Mouse (Mus musculus): ENCODE results near the gene Shroom3. TPM values are rescaled to one million over a fixed set of nuclear protein-coding genes. Genes with fewer than 3 reads are reported as not detected.

Shroom3 gene
- polyA plus RNA-seq, 1 experiment from 2014 or later = 8.0 TPM

DNA sequence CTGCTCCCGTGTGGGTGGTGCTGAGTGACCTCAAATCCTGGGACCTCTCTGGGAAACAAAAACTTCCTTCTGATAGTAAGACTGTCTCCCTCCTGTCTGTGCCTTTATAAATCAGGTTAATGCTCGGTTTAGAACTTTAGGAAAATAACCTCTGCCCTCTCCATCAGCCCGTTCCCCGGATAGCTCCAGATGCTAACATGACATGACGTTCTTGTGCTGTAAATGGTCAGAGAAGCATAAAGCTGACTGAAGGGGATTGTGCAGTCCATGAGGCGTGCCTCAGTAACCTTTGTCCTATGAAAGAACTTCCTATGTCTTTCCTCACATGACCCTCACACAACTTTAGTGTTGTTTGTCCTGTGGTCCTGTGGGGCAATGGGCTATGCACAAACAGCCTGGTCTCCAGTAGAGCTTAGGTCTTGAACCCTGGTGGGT lies 84.6 kb downstream of the Shroom3 start:
- H3K4me3 ChIP-seq (ENCODE audit: low read depth, low read length) = no peak overlapping the region
- H3K4me2 ChIP-seq (replicated peaks; ENCODE audit: low read depth) = no peak overlapping the region
- no peak for TF ChIP-seq CTCF (IDR thresholded peaks at IDR 0.05; ENCODE audit: low read depth)
- H3K4me1 ChIP-seq (replicated peaks; ENCODE audit: control insufficient read depth, insufficient read depth, low read length) = peaks cover 8% of the 10 kb centered on the region
- no peaks in the 10 kb centered on the region for H3K36me3 ChIP-seq (ENCODE audit: control insufficient read depth, insufficient read depth)
- no peaks in the 10 kb centered on the region for H3K9me3 ChIP-seq (ENCODE audit: control insufficient read depth)
- no peaks in the 10 kb centered on the region for H3K27me3 ChIP-seq (replicated peaks; ENCODE audit: control insufficient read depth, insufficient read depth, low read length)
- H3K27ac ChIP-seq (ENCODE audit: low read depth, low read length) = peak overlapping the region; percentile 73
- H3K9ac ChIP-seq (ENCODE audit: low read depth, low read length) = no peak overlapping the region
- 15% methylated on average over 6 of the region's 6 CpGs for WGBS
- ATAC-seq = peak; percentile 79

DNA sequence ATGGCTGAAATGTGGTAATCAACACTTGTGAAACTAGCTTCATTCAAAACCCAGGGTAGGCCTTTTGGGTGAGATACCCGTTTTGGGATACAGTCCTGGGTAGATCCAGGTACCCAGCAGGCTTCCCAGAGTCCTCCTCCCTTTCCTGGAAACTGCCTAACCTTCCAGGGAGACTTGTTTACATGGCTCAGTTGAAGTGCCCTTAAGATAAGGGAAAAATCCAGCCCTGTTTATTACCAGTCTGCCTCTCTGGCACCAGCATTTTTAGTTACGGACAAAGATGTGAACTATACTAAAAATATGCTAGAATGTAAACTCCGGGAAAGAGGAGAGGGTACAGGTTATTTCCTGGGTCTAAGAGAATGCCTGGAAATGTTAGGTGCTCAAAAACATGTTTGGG lies 90.6 kb downstream of the Shroom3 start:
- H3K4me1 ChIP-seq (replicated peaks; ENCODE audit: control insufficient read depth, insufficient read depth, low read length) = peaks cover 2% of the 10 kb centered on the region; the same call in 1 of the 2 replicates
- H3K27ac ChIP-seq (ENCODE audit: low read depth, low read length) = peak overlapping the region; percentile 57; the same call in 1 of the 2 replicates
- no peaks in the 10 kb centered on the region for H3K36me3 ChIP-seq (ENCODE audit: control insufficient read depth, insufficient read depth)
- no peak; the same call in 1 of the 2 replicates for ATAC-seq
- 17% methylated on average over 3 of the region's 3 CpGs for WGBS
- no peaks in the 10 kb centered on the region for H3K9me3 ChIP-seq (ENCODE audit: control insufficient read depth)
- H3K4me3 ChIP-seq (ENCODE audit: low read depth, low read length) = no peak overlapping the region
- TF ChIP-seq CTCF (IDR thresholded peaks at IDR 0.05; ENCODE audit: low read depth) = no peak
- no peaks in the 10 kb centered on the region for H3K27me3 ChIP-seq (replicated peaks; ENCODE audit: control insufficient read depth, insufficient read depth, low read length)
- no peak overlapping the region for H3K4me2 ChIP-seq (replicated peaks; ENCODE audit: low read depth)
- no peak overlapping the region for H3K9ac ChIP-seq (ENCODE audit: low read depth, low read length)

DNA sequence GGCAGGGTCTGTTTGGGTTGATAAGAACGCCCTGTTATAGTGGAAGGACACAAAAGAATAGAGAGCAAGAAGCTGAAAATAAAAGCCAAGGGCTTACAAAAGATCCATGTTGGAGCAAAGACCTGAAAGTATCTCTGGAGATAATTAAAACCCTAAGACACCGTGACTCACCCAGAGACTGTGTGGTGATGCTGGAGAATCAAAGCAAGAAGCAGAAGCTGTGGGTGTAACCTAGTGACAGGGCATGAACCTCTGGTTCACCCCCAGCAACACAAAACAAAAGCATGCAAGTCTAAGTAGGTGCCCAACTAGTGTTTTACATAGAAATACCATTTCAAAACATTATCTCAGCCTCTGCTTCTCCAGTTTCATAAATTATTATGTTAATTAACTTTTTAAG lies 91.2 kb downstream of the Shroom3 start:
- Histone ChIP-seq H3K27me3 (replicated peaks; ENCODE audit: control insufficient read depth, insufficient read depth, low read length) (no peaks in the 10 kb centered on the region), H3K36me3 (ENCODE audit: control insufficient read depth, insufficient read depth) (no peaks in the 10 kb centered on the region), H3K27ac (ENCODE audit: low read depth, low read length) (peak overlapping the region; percentile 57), H3K4me1 (replicated peaks; ENCODE audit: control insufficient read depth, insufficient read depth, low read length) (peaks cover 2% of the 10 kb centered on the region; the same call in 1 of the 2 replicates), H3K4me3 (ENCODE audit: low read depth, low read length) (no peak overlapping the region), H3K4me2 (replicated peaks; ENCODE audit: low read depth) (no peak overlapping the region), H3K9ac (ENCODE audit: low read depth, low read length) (no peak overlapping the region), H3K9me3 (ENCODE audit: control insufficient read depth) (no peaks in the 10 kb centered on the region)
- ATAC-seq = no peak
- no peak for TF ChIP-seq CTCF (IDR thresholded peaks at IDR 0.05; ENCODE audit: low read depth)
- WGBS = 41% methylated on average over 2 of the region's 2 CpGs

DNA sequence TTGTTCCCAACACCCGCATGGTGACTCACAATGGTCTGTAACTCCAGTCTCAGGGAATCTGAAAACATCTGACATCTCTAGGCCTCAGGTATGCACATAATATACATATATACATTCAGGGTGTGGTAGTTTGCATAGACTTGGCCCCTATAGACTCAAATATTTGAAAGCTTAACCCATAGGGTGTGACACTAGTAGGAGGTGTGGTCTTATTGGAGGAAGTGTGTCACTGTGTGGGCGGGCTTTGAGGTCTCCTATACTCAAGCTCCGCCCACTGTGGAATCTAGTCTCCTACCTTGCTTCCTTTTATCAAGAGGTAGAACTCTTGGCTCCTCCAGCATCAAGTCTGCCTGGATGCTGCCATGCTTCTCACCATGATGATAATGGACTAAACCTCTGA lies 91.7 kb downstream of the Shroom3 start:
- Histone ChIP-seq H3K27me3 (replicated peaks; ENCODE audit: control insufficient read depth, insufficient read depth, low read length) (no peaks in the 10 kb centered on the region), H3K9ac (ENCODE audit: low read depth, low read length) (no peak overlapping the region), H3K4me3 (ENCODE audit: low read depth, low read length) (no peak overlapping the region), H3K4me1 (replicated peaks; ENCODE audit: control insufficient read depth, insufficient read depth, low read length) (peaks cover 2% of the 10 kb centered on the region; the same call in 1 of the 2 replicates), H3K36me3 (ENCODE audit: control insufficient read depth, insufficient read depth) (no peaks in the 10 kb centered on the region), H3K9me3 (ENCODE audit: control insufficient read depth) (no peaks in the 10 kb centered on the region), H3K27ac (ENCODE audit: low read depth, low read length) (peak overlapping the region; percentile 57; the same call in 1 of the 2 replicates), H3K4me2 (replicated peaks; ENCODE audit: low read depth) (no peak overlapping the region)
- TF ChIP-seq CTCF (IDR thresholded peaks at IDR 0.05; ENCODE audit: low read depth) = no peak
- peak; percentile 36; the same call in 1 of the 2 replicates for ATAC-seq
- 97% methylated on average over 3 of the region's 3 CpGs for WGBS

DNA sequence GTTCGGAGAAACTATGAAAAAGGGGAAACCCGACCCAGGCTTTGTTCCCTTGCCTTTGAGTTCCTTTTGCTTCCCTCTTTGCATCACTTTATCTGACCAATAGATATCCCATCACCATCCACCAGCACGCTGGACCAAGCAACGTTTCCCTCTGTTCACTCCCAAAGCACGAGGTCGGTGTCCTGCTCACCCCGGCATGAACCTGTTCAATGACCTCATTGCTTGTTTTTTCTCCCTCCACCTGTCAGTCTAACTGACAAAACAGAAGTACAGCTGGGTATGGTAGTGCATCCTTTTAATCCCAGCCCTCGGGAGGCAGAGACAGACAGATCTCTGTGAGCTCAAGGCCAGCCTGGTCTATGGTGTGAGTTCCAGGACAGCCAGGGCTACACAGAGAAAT lies 95.2 kb downstream of the Shroom3 start:
- H3K9ac ChIP-seq (ENCODE audit: low read depth, low read length) = no peak overlapping the region
- H3K27ac ChIP-seq (ENCODE audit: low read depth, low read length) = no peak overlapping the region
- H3K9me3 ChIP-seq (ENCODE audit: control insufficient read depth) = no peaks in the 10 kb centered on the region
- no peak overlapping the region for H3K4me3 ChIP-seq (ENCODE audit: low read depth, low read length)
- no peak overlapping the region for H3K4me2 ChIP-seq (replicated peaks; ENCODE audit: low read depth)
- no peaks in the 10 kb centered on the region for H3K27me3 ChIP-seq (replicated peaks; ENCODE audit: control insufficient read depth, insufficient read depth, low read length)
- H3K4me1 ChIP-seq (replicated peaks; ENCODE audit: control insufficient read depth, insufficient read depth, low read length) = no peaks in the 10 kb centered on the region
- ATAC-seq = no peak
- H3K36me3 ChIP-seq (ENCODE audit: control insufficient read depth, insufficient read depth) = no peaks in the 10 kb centered on the region
- WGBS = 73% methylated on average over 8 of the region's 8 CpGs
- no peak for TF ChIP-seq CTCF (IDR thresholded peaks at IDR 0.05; ENCODE audit: low read depth)

DNA sequence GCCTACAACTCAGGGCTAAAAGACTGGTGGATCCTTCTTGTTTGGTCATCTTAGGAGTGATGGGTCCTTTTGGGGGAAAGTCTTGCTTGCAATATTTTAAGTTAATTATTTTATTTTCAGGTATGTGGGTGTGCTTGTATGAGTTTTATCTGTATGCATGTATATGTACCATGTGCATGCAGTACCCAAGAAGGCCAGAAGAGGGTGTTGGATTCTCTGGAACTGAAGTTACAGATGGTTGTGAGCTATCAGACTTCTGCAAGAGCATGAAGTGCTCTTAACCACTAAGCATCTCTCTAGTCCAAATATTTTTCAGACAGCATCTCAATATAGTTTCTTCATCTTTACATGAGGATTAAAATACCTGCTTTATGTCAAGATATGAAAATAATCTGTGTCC lies 97.8 kb downstream of the Shroom3 start:
- H3K4me1 ChIP-seq (replicated peaks; ENCODE audit: control insufficient read depth, insufficient read depth, low read length) = no peaks in the 10 kb centered on the region
- ATAC-seq = no peak
- H3K36me3 ChIP-seq (ENCODE audit: control insufficient read depth, insufficient read depth) = no peaks in the 10 kb centered on the region
- no peak overlapping the region for H3K4me3 ChIP-seq (ENCODE audit: low read depth, low read length)
- no peak overlapping the region for H3K4me2 ChIP-seq (replicated peaks; ENCODE audit: low read depth)
- peak; percentile 37 for TF ChIP-seq CTCF (IDR thresholded peaks at IDR 0.05; ENCODE audit: low read depth)
- H3K9me3 ChIP-seq (ENCODE audit: control insufficient read depth) = no peaks in the 10 kb centered on the region
- H3K27ac ChIP-seq (ENCODE audit: low read depth, low read length) = no peak overlapping the region
- H3K27me3 ChIP-seq (replicated peaks; ENCODE audit: control insufficient read depth, insufficient read depth, low read length) = no peaks in the 10 kb centered on the region
- no peak overlapping the region for H3K9ac ChIP-seq (ENCODE audit: low read depth, low read length)
